Mouse (Mus musculus): ENCODE results near the gene Il5.
"Not testable (repeated sequence)": the region's sequence is repeated elsewhere in the genome, so short reads cannot be mapped to it uniquely, and the experiment has no call there.

Il5 gene

GRCm38 (mm10) chr11:53747985-53748384 lies 27.4 kb downstream of the Il5 start:
- DNase-seq: no peak

DNA sequence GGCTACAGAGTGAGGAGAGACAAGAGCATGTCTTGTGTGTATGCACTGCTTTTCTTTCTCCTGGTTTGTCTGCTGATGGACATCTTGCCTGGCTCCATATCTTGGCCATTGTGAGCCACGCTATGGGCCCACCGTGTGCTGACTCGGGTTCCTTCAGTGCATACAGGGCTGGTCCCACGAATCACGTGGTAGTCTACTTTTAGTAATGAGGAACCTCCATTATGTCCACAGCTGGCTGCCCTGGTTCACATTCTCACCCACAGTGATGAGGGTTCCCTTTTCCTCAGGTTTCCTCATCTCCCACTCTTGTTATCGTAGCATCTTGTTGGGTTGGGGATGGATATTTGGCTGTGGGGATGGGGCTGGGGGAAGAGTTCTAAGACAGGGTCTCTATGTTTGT lies 28.0 kb downstream of the Il5 start:
- no peak for DNase-seq

GRCm38 (mm10) chr11:53749306-53749705 lies 28.7 kb downstream of the Il5 start:
- no peak for DNase-seq

DNA sequence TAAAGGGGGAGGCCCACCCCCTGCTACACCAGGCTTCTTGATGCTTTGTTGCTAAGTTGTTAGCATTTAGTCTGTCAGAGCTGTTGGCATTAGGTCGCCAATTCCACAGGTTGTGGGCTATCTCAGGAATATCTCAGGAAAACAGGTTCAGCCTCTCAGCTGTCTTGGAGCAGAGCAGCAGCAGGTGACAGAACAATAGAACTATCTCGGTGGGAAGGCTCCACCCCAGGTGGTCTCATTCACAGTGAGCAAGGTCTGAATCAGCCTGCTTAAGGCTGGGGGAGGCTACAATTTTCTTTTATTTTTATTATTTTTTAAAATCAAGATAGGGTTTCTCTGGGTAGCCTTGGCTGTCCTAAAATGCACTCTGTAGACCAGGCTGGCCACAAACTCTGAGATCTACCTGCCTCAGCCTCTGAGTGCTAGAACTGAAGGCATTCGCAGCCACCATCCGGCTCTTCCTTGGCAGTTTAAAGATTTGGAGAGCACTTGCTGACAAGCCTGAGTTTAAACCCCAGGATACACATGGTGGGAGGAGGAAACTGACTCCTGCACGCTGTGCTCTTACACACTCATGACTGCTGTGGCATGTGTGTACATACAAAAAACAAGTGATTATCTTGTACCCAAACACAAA lies 29.2 kb downstream of the Il5 start:
- no peak for DNase-seq

- DNase-seq: no peak
Observed at GRCm38 (mm10) chr11:53755011-53755595, 34.5 kb downstream of the Il5 start.

GRCm38 (mm10) chr11:53757612-53758011 lies 37.0 kb downstream of the Il5 start:
- no peak for DNase-seq

DNA sequence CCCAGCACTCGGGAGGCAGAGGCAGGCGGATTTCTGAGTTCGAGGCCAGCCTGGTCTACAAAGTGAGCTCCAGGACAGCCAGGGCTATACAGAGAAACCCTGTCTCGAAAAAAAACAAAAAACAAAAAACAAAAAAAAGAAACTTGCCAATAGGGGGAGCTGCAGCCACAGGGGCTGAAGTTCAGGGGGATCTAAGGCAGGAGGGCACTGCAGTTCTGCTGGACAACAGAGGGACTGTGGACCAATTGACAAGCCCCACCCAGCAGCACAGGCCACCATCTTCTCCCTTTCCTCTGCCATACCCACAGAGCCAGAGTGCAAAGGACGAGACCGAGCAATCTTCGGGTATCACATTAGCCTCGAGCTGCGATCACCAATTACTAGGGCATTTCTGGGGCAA lies 37.4 kb downstream of the Il5 start:
- not testable (repeated sequence) for DNase-seq

DNA sequence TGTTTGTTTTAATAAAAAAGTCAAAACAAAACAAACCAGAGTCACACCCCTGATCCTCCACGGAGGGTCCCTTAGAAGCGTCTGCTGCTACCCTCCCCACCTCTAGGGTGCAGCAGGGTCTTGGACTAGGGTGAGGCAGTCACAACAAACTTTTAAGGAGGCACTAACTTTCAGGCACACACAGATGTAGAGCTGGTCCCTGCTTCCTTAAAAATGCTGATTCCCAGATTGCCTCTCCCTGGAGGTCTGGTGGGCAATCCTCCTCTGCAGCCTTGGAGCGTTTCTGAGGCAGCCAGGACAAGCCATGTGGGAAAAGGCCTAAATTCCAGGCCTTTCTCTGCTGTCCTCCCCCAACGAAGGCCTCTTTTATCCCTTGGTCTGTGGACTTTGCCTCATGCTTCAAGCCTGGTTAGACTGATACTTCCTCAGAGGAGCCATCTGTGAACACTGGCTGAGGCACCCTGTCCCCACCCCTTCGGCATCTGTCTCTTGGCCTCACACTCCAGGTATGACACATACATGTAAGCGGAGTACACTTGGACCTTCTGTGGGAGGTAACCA lies 38.3 kb downstream of the Il5 start:
- DNase-seq: no peak

- no peak for DNase-seq
Observed at GRCm38 (mm10) chr11:53759545-53760406, 39.2 kb downstream of the Il5 start.

DNA sequence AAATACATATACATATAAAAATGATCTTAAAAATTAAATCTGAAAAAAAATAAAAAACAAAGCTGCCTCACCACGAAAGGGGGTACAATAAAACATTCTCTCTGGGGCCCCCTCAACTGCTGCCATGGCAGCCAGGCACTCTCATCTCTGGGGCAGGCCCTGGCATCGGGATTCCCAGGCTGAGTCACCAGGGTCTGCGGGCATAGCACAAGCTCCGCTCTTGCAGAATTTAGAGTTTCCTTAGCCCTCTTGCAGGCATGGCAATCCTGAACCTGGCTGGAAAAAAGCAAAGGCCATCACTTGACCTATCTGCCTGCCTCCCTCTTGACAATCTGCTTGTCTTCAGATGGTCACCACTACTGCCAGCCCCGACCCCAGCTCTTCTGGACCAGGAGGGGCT lies 40.7 kb downstream of the Il5 start:
- no peak for DNase-seq

DNA sequence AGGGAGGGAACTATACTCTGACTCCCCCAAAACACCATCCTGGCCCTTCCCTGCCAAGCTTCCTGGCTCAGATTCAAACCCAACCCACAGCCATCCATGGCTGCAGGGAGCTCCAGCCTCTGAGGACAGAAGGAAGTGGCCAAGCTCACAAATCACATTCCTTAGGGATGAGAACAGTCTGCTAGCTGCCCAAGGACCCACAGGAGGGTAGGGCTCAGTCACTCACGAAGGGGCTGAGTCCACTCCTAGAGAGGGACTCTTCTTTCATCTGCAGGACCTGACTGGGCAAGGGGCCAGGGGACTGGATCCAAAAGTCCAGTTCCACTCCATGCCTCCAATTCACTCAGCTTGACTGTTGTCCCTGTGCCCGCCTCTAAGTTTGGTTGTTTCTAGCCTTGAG lies 41.2 kb downstream of the Il5 start:
- peak; percentile 41 for DNase-seq

DNA sequence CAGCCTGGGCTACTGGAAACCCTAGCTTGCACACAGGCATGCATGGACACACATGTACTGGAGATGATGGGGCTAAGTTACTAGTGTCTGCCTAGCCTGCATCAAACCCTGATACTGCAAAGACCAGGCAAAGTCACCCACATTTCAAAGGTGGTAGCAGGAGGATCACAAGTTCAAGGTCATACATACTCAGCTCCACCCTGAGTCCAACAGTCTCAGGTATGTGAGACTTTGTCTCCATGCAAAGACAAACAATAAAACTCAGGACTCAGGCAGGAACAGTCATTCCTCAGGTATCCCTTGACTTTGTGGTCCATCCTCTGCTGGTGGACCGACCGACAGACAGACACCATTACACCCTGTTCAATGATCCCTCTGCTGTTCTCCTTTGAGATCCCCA lies 41.8 kb downstream of the Il5 start:
- no peak for DNase-seq

DNA sequence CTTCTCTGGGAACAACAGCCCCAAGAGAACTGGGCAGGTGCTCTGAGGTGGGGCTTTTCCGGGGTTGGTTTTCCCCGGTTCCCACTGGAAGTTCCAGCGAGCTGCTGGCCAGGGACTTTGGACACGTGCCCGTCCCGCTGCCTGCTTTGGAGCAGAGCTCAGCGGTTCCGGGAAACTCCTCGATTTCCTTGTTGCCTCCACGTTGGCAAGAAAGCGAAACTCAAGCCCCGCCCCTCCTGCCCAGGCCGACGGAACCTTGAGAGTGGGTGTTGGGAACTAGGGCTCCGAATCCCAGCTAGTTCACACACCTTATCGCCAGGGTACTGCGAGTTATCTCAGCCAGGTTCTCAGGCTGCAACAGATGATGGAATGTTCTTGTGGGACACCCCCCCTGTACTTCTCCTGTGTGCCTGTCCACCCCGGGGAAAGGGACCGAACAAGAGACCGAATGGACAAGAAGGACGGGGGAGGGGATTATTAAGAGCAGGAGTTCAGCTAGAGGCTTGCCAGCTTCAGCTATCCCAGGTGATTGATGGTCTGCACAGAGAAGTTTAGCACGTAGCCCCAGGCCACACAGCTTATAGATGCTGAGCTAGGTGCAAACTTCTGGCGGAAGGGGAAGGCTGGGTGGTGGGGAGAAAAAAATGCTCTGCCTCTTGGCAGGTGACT lies 42.4 kb downstream of the Il5 start:
- peak; percentile 55 for DNase-seq

GRCm38 (mm10) chr11:53763496-53764140 lies 43.0 kb downstream of the Il5 start:
- DNase-seq: peak; percentile 73

- DNase-seq: no peak
Observed at GRCm38 (mm10) chr11:53764581-53764980, 44.0 kb downstream of the Il5 start.

DNA sequence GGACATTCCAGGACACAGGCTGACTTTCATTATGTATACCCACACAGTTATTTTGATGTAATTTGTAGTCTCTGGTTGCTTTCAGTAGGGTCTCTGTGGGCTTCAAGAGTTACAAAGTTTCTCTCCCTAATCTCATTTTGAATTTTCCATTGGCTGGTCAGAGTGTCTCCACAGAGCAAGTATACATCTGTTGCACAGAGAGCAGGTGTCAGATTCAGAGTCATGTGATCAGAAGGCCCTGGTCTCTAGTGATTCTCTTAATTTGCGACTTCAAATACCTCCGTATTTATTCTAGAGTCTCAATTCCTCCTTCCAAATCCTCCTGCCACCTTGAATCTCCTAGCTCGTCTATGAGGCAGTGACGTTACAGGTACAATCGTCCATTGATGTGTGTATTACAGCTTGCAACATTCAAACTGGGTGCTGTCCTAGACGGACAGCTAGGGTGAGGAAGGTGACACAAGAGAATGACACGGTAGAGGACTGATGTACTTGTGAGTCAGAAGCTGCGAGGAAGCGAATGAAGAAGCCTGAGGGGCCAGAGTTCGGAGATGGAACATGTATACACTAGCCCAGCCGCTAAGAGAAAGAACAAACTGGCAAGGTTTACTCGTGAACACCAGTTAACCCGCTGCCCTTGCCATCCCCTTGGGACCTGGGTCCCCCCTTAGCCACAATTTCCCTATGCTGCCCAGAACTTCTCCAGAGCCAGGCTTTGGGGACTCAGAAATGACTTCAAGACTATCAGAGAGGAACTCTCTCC lies 48.0 kb downstream of the Il5 start:
- DNase-seq: no peak

DNA sequence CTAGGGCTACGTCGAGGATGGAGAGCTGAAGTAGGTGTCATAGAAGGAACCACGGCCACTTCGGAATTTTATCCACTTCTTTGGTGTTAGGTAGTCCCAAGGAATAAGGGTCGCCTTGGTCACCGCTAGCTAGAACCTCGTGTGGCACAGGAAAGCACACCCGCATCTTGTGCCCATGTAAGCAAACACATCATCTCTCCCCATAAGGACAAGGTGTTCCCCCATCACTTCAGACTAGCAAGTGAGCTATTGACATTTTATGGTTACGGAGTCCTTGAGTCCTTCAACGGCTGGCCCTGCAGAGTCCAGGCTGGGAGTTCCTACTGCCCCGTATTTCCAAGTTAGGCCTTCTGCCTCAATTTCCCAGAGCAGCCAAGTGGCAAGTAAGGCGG lies 48.6 kb downstream of the Il5 start:
- DNase-seq: no peak

DNA sequence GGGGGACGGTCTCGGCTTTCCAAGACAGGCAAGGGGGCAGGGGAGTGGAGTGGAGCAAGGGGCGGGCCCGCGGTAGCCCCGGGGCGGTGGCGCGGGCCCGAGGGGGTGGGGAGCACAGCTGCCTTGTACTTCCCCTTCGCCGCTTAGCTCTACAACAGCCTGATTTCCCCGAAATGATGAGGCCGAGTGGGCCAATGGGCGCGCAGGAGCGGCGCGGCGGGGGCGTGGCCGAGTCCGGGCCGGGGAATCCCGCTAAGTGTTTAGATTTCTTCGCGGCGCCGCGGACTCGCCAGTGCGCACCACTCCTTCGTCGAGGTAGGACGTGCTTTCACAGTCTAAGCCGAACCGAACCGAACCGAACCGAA lies 49.1 kb downstream of the Il5 start, which contains the start of gene Irf1:
Irf1 (plus strand) TSS at position 255 of the 365 bp plus-strand sequence.
- DNase-seq: peak; percentile 65

DNA sequence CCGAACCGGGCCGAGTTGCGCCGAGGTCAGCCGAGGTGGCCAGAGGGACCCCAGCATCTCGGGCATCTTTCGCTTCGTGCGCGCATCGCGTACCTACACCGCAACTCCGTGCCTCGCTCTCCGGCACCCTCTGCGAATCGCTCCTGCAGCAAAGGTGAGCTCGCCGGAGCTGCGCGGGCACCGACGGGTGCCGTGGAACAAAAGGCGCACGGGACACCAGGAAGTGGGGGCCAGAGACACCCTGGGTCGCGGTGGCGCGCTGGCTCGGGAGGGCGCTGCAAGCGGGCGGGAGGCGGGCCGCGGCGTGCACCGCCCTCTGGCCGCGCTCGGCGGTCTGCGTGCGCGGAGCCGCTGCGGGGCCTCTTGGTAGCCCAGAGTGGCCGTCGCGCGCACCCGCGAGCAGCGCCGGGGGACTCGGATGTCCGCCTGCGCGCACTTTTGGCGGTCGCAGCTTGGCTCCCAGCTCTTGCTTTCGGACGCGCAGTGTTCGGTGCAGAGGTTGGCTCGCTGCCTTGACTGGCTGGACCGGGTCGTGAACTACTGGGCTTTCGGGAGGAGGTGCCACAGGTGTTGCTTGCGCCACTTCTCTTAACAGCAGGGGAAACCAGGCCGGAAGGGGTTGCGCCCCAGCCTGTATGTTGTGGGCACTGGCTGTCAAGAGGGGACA lies 49.7 kb downstream of the Il5 start:
- peak; percentile 39 for DNase-seq

DNA sequence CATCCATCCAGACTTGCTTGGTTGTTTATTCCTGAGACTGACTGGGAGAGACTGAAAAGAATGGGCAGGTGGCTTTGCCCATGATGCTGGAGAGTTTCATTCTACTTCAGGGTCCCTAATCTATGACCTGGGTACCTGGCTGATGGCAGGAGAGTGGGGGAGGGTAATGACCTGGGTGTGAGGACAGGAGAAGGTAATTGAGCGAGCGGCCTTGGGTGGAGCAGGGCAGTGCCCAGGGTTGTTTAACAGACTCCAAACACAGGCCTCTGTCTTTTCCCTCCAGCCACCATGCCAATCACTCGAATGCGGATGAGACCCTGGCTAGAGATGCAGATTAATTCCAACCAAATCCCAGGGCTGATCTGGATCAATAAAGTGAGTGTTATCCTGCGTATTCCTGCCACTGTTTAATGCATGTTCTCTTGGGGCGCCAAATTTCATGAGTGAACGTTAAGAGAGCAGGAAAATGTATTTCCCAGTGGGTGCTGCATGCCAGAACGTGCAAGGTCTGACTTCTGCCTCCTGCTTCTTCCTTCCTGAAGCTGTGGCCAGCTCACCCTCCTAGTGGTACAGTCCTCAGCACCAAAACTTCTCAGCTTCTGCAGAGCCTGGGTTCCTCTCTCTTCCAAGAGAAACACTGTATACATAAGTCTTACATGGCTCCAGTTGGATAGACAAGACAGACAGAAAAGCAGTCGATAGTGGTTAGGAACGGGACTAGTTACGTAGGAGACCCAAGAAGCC lies 50.6 kb downstream of the Il5 start:
- DNase-seq: no peak

- DNase-seq: no peak
Observed at GRCm38 (mm10) chr11:53772536-53772935, 51.9 kb downstream of the Il5 start.
